Mouse (Mus musculus): ENCODE data around the gene Amn1. TPM values are rescaled to one million over a fixed set of nuclear protein-coding genes. Genes with fewer than 3 reads are reported as not detected.
A peak's percentile ranks its signal among the peaks of the same experiment; 100 is the strongest.

Amn1 gene
- total RNA-seq, 2 experiments from 2014 or later: 3.4 to 5.4 TPM

DNA sequence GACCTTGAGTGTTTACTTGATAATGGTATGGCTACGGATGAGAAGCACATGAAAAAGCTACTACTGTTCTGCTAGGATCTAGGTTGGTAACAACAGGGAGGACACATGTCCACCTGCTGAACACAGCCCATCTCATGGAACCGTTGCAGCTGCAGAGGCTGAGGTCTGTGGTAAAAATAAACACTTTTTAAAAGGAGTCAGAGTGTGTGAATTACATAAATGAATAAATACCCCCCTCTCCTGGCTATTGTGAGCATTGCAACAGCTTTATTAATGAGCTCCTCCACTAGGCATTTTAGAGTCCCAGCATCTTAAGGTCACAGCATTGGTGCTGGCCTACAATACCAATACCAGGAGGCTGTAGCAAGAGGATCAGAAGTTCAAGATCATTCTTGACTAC lies 68.7 kb downstream of the Amn1 start:
- ATAC-seq (replicated peaks; ENCODE audit: low FRiP score, poor library complexity, severe bottlenecking): peak; percentile 65

DNA sequence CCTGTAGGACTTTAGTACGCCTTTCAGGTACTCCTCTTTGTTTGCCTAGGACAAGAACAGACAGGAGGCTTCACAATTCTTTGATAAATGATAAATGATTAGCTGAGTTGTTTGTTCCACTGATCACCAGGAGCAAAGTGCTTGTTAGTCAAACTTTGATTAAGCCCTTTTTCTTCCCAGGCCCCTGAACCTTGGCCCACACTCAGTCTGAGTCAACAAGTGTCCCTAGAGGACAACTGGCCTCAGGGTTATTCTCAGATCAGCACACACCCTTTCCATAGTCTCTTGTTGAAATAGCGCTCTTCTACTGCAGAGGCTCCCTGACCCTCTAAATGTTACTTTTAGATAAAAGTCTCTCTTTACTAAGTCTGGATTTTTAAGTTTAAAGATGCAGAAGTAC lies 69.6 kb downstream of the Amn1 start:
- ATAC-seq (replicated peaks; ENCODE audit: low FRiP score, poor library complexity, severe bottlenecking): no peak

DNA sequence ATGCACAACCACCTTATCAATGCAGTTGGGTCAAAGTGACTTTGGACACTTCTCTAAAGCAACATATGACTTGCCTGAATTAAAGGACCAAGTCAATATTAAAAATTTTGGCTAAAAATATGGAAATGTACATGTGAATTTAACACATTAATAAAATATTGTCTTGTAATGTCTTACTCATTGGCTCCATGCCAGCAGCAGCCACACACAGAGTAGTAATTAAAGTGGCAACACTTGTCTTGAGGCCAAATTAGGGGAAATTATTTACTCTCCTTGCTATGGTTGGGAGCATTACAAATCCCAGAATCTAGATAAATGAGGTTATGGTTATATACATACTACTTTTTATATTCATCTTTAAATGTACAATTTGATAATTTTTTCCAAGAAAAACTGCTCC lies 71.5 kb downstream of the Amn1 start:
- ATAC-seq (replicated peaks; ENCODE audit: low FRiP score, poor library complexity, severe bottlenecking): no peak

DNA sequence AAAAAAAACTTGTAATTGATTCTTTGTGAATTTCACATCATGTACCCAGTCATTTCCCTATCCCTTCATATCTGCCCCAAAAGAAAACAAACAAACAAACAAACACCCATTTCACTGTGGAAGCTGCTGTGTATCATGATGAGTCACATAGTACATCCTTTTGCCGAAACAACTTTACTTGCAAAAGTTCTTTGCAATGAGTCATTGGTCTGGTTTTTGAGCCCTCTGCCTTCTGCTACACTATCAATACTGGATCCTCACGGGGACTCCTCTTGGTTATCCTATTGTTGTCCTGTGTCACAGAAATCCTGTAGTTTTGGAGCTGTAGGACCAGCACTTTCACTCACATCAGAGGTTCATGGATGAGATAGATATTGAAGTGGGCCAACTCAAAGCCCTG lies 79.6 kb downstream of the Amn1 start:
- ATAC-seq (replicated peaks; ENCODE audit: low FRiP score, poor library complexity, severe bottlenecking): no peak

DNA sequence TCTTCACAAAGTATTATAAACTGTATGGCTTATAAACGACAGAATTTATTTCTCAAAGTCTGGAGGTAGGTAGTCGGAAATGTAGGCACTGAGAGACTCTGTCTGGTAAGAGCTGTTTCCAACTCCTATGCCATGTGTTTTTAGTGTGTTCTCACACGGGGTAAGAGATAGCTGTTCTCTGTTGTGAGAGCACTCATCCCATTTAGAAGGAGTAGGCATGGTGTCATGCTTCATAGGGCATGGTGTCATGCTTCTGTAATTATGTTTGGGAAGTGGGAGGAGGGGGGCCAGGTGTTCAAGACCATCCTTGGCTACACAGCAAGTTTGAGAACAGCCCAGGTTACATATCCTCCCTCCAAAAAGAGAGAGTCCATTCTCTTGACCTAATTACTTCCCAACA lies 80.9 kb downstream of the Amn1 start:
- no peak for ATAC-seq (replicated peaks; ENCODE audit: low FRiP score, poor library complexity, severe bottlenecking)

Other genes starting within 250 kb of the Amn1 start
- gene Sinhcaf, start 242.2 kb downstream of the Amn1 start, total RNA-seq (2015; ENCODE audit: low replicate concordance): 1.1 and 9.2 TPM in 2 replicates
- 4.5 and 14.1 TPM in 2 replicates for gene Sinhcaf, start 242.2 kb downstream of the Amn1 start, total RNA-seq (2017; ENCODE audit: low replicate concordance)
- gene Dennd5b, start 87.0 kb downstream of the Amn1 start, total RNA-seq (2015; ENCODE audit: low replicate concordance): 2.5 and 3.6 TPM in 2 replicates
- gene Dennd5b, start 87.0 kb downstream of the Amn1 start, total RNA-seq (2017; ENCODE audit: low replicate concordance): 0.91 and 6.2 TPM in 2 replicates
- not detected in 2 replicates for gene Gm10203, start 58.5 kb downstream of the Amn1 start, total RNA-seq (2015; ENCODE audit: low replicate concordance)
- not detected in 2 replicates for gene Gm10203, start 58.5 kb downstream of the Amn1 start, total RNA-seq (2017; ENCODE audit: low replicate concordance)
- 4.6 and 9.4 TPM in 2 replicates for gene Etfbkmt, start 48.9 kb downstream of the Amn1 start, total RNA-seq (2015; ENCODE audit: low replicate concordance)
- 4.5 and 6.0 TPM in 2 replicates for gene Etfbkmt, start 48.9 kb downstream of the Amn1 start, total RNA-seq (2017; ENCODE audit: low replicate concordance)
- 113 and 155 TPM in 2 replicates for gene Resf1, start 120.7 kb upstream of the Amn1 start, total RNA-seq (2015; ENCODE audit: low replicate concordance)
- 109 and 117 TPM in 2 replicates for gene Resf1, start 120.7 kb upstream of the Amn1 start, total RNA-seq (2017; ENCODE audit: low replicate concordance)
- 0.36 and 0.42 TPM in 2 replicates for gene Bicd1, start 220.2 kb upstream of the Amn1 start, total RNA-seq (2015; ENCODE audit: low replicate concordance)
- gene Bicd1, start 220.2 kb upstream of the Amn1 start, total RNA-seq (2017; ENCODE audit: low replicate concordance): 0.51 and 13.1 TPM in 2 replicates

Data from erythroid progenitor cell, adult 5-6 weeks (primary cell).